Mouse (Mus musculus): Measurements from ENCODE around the gene Dgkg.

DNA sequence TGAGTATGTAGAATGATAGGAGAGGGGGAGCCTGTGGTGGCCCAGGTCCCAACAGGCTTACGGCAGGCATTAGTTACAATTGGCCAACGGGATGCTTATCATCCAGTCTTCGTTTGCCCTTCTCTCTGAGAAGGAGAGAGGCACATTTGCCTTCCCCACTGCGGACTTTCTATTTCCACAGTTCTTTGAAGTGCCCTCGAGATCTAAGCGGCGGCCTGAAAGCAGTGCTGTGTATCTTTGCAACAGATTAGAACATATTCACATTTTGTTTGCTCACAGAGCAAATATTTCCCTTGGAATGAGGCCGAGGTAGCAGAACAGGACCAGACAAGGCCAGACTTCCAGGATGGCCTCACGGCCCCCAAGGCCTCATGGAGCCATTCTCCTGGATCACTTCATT, 204.9 kb downstream of the Dgkg start:
- TF ChIP-seq CTCF (IDR thresholded peaks at IDR 0.05; ENCODE audit: low read depth, low read length): no peak
- no peak for TF ChIP-seq POLR2AphosphoS5 (IDR thresholded peaks at IDR 0.05; ENCODE audit: insufficient replicate concordance, low read depth, low read length)
- TF ChIP-seq GATA1 (IDR thresholded peaks at IDR 0.05; ENCODE audit: borderline replicate concordance, low read length): no peak
- TF ChIP-seq TAL1 (conservative IDR thresholded peaks at IDR 0.05; ENCODE audit: low read depth, low read length): no peak
- no peak for TF ChIP-seq GATA2 (IDR thresholded peaks at IDR 0.05; ENCODE audit: borderline replicate concordance, low read depth, low read length)

All from G1E (cell line).